Mouse (Mus musculus): ENCODE results near the gene Iqub. TPM values are rescaled to one million over a fixed set of nuclear protein-coding genes. Genes with fewer than 3 reads are reported as not detected.

Gene Iqub
- polyA plus RNA-seq, 1 experiment = 0.33 TPM

DNA sequence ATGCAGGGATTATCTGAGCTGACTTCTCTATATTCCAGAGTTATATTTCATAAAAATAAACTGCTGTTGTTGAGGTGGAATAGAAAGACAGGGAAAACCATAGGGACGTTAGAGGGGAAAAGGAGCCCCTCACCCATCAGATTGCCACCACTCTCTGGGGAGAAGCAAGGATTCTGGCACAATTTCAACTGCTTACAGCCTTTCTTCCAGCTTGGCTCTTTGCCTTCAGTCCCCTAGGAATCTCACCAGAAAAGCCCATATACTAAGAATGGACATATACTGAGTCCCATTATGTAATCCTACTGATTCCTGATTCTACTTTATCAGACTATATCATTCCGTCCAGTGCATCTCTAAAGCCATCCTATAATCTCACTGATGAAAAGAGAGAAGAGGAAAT lies 10.7 kb downstream of the Iqub start:
- Histone ChIP-seq H3K4me3 (ENCODE audit: low read depth, low read length) (no peak overlapping the region), H3K36me3 (ENCODE audit: control insufficient read depth, insufficient read depth, low read length, poor library complexity, severe bottlenecking) (no peaks in the 10 kb centered on the region), H3K9me3 (replicated peaks; ENCODE audit: control insufficient read depth, insufficient read depth, low read length, poor library complexity, severe bottlenecking) (no peaks in the 10 kb centered on the region), H3K9ac (ENCODE audit: low read depth, poor library complexity, severe bottlenecking) (no peak overlapping the region), H3K27ac (ENCODE audit: insufficient read depth, low read length) (no peak overlapping the region), H3K27me3 (ENCODE audit: control insufficient read depth, insufficient read depth, low read length, poor library complexity, severe bottlenecking) (no peaks in the 10 kb centered on the region), H3K4me1 (ENCODE audit: control insufficient read depth, insufficient read depth, low read length) (no peaks in the 10 kb centered on the region)
- TF ChIP-seq CTCF (IDR thresholded peaks at IDR 0.05; ENCODE audit: low read depth, low read length) (no peak), EP300 (IDR thresholded peaks at IDR 0.05; ENCODE audit: insufficient read depth, low read depth, low read length) (no peak), POLR2A (IDR thresholded peaks at IDR 0.05; ENCODE audit: insufficient read depth, low read length) (no peak)

GRCm38 (mm10) chr6:24490341-24490740 lies 24.5 kb downstream of the Iqub start:
- no peak overlapping the region for H3K4me3 ChIP-seq (ENCODE audit: low read depth, low read length)
- H3K27ac ChIP-seq (ENCODE audit: insufficient read depth, low read length) = no peak overlapping the region
- no peaks in the 10 kb centered on the region for H3K27me3 ChIP-seq (ENCODE audit: control insufficient read depth, insufficient read depth, low read length, poor library complexity, severe bottlenecking)
- no peaks in the 10 kb centered on the region for H3K36me3 ChIP-seq (ENCODE audit: control insufficient read depth, insufficient read depth, low read length, poor library complexity, severe bottlenecking)
- TF ChIP-seq POLR2A (IDR thresholded peaks at IDR 0.05; ENCODE audit: insufficient read depth, low read length) (no peak), CTCF (IDR thresholded peaks at IDR 0.05; ENCODE audit: low read depth, low read length) (peak; percentile 12)
- H3K9me3 ChIP-seq (replicated peaks; ENCODE audit: control insufficient read depth, insufficient read depth, low read length, poor library complexity, severe bottlenecking) = no peaks in the 10 kb centered on the region
- H3K4me1 ChIP-seq (ENCODE audit: control insufficient read depth, insufficient read depth, low read length) = no peaks in the 10 kb centered on the region
- H3K9ac ChIP-seq (ENCODE audit: low read depth, poor library complexity, severe bottlenecking) = no peak overlapping the region

GRCm38 (mm10) chr6:24486530-24486929 lies 28.3 kb downstream of the Iqub start:
- Histone ChIP-seq H3K27me3 (ENCODE audit: control insufficient read depth, insufficient read depth, low read length, poor library complexity, severe bottlenecking) (no peaks in the 10 kb centered on the region), H3K4me3 (ENCODE audit: low read depth, low read length) (no peak overlapping the region), H3K9me3 (replicated peaks; ENCODE audit: control insufficient read depth, insufficient read depth, low read length, poor library complexity, severe bottlenecking) (no peaks in the 10 kb centered on the region), H3K27ac (ENCODE audit: insufficient read depth, low read length) (no peak overlapping the region), H3K36me3 (ENCODE audit: control insufficient read depth, insufficient read depth, low read length, poor library complexity, severe bottlenecking) (no peaks in the 10 kb centered on the region), H3K4me1 (ENCODE audit: control insufficient read depth, insufficient read depth, low read length) (no peaks in the 10 kb centered on the region), H3K9ac (ENCODE audit: low read depth, poor library complexity, severe bottlenecking) (no peak overlapping the region)
- TF ChIP-seq POLR2A (IDR thresholded peaks at IDR 0.05; ENCODE audit: insufficient read depth, low read length) (no peak), EP300 (IDR thresholded peaks at IDR 0.05; ENCODE audit: insufficient read depth, low read depth, low read length) (no peak), CTCF (IDR thresholded peaks at IDR 0.05; ENCODE audit: low read depth, low read length) (no peak)

DNA sequence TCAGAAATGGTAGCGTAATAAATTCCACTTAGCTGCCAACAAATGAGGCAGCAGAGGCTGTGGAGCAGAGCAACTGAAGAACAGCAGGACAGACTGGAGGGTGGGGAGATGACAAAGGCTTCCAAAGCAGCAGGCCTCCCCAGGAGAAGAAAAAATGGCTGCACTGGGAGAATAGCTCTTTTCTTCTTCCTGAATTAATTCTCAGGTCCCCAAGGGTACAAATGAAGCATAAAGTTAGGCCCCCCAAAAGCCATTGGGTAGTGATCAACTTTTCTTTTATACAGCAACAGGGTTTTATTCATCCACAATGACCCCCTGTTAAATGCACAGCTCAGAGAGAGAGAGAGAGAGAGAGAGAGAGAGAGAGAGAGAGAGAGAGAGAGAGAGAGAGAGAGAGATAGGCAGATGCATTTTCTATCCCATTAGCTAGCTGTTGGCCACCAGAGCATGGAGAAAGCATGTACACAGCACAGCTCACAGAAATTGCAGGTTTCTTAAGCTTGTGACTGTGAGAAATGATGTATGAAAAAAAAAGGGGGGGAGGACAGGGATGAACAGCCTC lies 44.2 kb downstream of the Iqub start:
- no peaks in the 10 kb centered on the region for H3K27me3 ChIP-seq (ENCODE audit: control insufficient read depth, insufficient read depth, low read length, poor library complexity, severe bottlenecking)
- TF ChIP-seq EP300 (IDR thresholded peaks at IDR 0.05; ENCODE audit: insufficient read depth, low read depth, low read length) (no peak), POLR2A (IDR thresholded peaks at IDR 0.05; ENCODE audit: insufficient read depth, low read length) (no peak), CTCF (IDR thresholded peaks at IDR 0.05; ENCODE audit: low read depth, low read length) (no peak)
- H3K9me3 ChIP-seq (replicated peaks; ENCODE audit: control insufficient read depth, insufficient read depth, low read length, poor library complexity, severe bottlenecking) = no peaks in the 10 kb centered on the region

DNA sequence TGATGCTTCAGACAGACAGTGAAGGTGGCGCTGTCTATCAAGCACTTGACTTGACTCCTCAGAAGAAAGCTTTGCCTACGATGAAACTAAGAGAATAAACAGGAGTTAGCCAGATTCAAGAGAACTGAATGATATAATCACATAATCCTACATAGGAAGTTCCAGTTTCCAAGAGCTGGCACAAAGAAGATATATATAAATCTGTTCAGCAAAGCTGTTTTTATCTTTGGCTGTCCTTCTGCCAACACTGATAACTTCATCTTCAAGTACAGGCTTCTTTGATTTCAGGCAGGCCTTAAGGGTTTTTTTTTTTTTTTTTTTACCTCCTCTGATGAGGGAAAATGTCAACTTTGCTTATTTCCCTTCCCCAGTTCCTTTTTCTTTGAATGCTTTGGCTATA lies 44.7 kb downstream of the Iqub start:
- H3K36me3 ChIP-seq (ENCODE audit: control insufficient read depth, insufficient read depth, low read length, poor library complexity, severe bottlenecking) = no peaks in the 10 kb centered on the region
- no peaks in the 10 kb centered on the region for H3K9me3 ChIP-seq (replicated peaks; ENCODE audit: control insufficient read depth, insufficient read depth, low read length, poor library complexity, severe bottlenecking)
- H3K27me3 ChIP-seq (ENCODE audit: control insufficient read depth, insufficient read depth, low read length, poor library complexity, severe bottlenecking) = no peaks in the 10 kb centered on the region
- H3K4me3 ChIP-seq (ENCODE audit: low read depth, low read length) = no peak overlapping the region
- H3K4me1 ChIP-seq (ENCODE audit: control insufficient read depth, insufficient read depth, low read length) = no peaks in the 10 kb centered on the region
- TF ChIP-seq CTCF (IDR thresholded peaks at IDR 0.05; ENCODE audit: low read depth, low read length) (no peak), POLR2A (IDR thresholded peaks at IDR 0.05; ENCODE audit: insufficient read depth, low read length) (no peak), EP300 (IDR thresholded peaks at IDR 0.05; ENCODE audit: insufficient read depth, low read depth, low read length) (no peak)
- H3K9ac ChIP-seq (ENCODE audit: low read depth, poor library complexity, severe bottlenecking) = no peak overlapping the region
- no peak overlapping the region for H3K27ac ChIP-seq (ENCODE audit: insufficient read depth, low read length)

More for the DNA sequence above, 44.2 kb downstream of the Iqub start:
- Histone ChIP-seq H3K9ac (ENCODE audit: low read depth, poor library complexity, severe bottlenecking) (no peak overlapping the region), H3K4me3 (ENCODE audit: low read depth, low read length) (no peak overlapping the region), H3K36me3 (ENCODE audit: control insufficient read depth, insufficient read depth, low read length, poor library complexity, severe bottlenecking) (no peaks in the 10 kb centered on the region), H3K4me1 (ENCODE audit: control insufficient read depth, insufficient read depth, low read length) (no peaks in the 10 kb centered on the region), H3K27ac (ENCODE audit: insufficient read depth, low read length) (no peak overlapping the region)

- H3K36me3 ChIP-seq (ENCODE audit: control insufficient read depth, insufficient read depth, low read length, poor library complexity, severe bottlenecking) = no peaks in the 10 kb centered on the region
- TF ChIP-seq CTCF (IDR thresholded peaks at IDR 0.05; ENCODE audit: low read depth, low read length) (peak; percentile 58), EP300 (IDR thresholded peaks at IDR 0.05; ENCODE audit: insufficient read depth, low read depth, low read length) (no peak), POLR2A (IDR thresholded peaks at IDR 0.05; ENCODE audit: insufficient read depth, low read length) (no peak)
Measured at GRCm38 (mm10) chr6:24456097-24456496, 58.8 kb downstream of the Iqub start.

More at GRCm38 (mm10) chr6:24456097-24456496, 58.8 kb downstream of the Iqub start:
- Histone ChIP-seq H3K4me3 (ENCODE audit: low read depth, low read length) (no peak overlapping the region), H3K9me3 (replicated peaks; ENCODE audit: control insufficient read depth, insufficient read depth, low read length, poor library complexity, severe bottlenecking) (no peaks in the 10 kb centered on the region), H3K27ac (ENCODE audit: insufficient read depth, low read length) (no peak overlapping the region), H3K9ac (ENCODE audit: low read depth, poor library complexity, severe bottlenecking) (no peak overlapping the region), H3K27me3 (ENCODE audit: control insufficient read depth, insufficient read depth, low read length, poor library complexity, severe bottlenecking) (no peaks in the 10 kb centered on the region), H3K4me1 (ENCODE audit: control insufficient read depth, insufficient read depth, low read length) (no peaks in the 10 kb centered on the region)
